Mouse (Mus musculus): ENCODE data around the gene Zfp273. TPM values are rescaled to one million over a fixed set of nuclear protein-coding genes. Genes with fewer than 3 reads are reported as not detected.
"Not testable (repeated sequence)": the region's sequence is repeated elsewhere in the genome, so short reads cannot be mapped to it uniquely, and the experiment has no call there.

Gene Zfp273
- polyA plus RNA-seq, 1 experiment from 2014 or later = 4.3 TPM

DNA sequence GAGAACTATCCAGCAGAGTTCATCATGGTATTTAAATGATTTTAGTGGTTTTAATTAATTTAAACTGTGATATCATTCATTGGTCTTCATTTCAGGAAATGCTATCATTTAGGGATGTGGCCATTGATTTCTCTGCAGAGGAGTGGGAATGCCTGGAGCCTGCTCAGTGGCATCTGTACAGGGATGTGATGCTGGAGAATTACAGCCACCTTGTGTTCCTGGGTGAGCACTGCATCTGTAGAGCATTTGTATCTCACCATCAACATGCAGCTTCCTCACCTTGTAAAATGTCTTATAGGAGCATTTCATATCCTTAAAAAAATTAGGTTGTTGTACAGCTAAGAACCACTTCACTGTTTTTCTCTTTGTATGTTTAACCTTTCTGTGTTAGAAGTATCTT lies 19.6 kb downstream of the Zfp273 start:
- not testable (repeated sequence) for H3K4me3 ChIP-seq; H3K4me2 ChIP-seq; H3K9ac ChIP-seq; H3K9me3 ChIP-seq (replicated peaks); H3K36me3 ChIP-seq; H3K27ac ChIP-seq (ENCODE audit: poor library complexity, severe bottlenecking); H3K27me3 ChIP-seq (replicated peaks); ATAC-seq (ENCODE audit: insufficient number of reproducible peaks, low FRiP score); H3K4me1 ChIP-seq (replicated peaks)

DNA sequence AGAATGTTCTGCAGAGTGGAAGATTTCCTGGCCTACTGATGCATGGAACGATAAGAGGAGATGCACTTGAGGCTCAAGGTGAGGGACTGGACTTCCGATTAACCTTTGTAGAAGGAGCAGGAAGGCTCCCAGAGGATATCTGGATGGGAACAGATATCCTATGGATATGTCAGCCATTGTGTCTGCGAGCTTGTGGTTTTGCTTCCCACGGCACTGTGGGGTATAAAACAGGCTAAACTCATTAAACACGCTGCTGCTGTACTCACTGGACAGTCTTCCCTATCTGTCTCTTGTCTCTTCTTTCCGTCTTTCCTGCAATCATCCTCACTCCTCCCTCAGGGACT lies 30.2 kb downstream of the Zfp273 start:
- peak overlapping the region; percentile 52 for H3K4me3 ChIP-seq
- no peaks in the 10 kb centered on the region for H3K27me3 ChIP-seq (replicated peaks)
- H3K9me3 ChIP-seq (replicated peaks) = no peaks in the 10 kb centered on the region
- no peaks in the 10 kb centered on the region for H3K36me3 ChIP-seq
- 42% methylated on average over 6 of the region's 6 CpGs for WGBS
- H3K4me1 ChIP-seq (replicated peaks) = peaks cover 6% of the 10 kb centered on the region; the same call in 1 of the 2 replicates
- no peak for ATAC-seq (ENCODE audit: insufficient number of reproducible peaks, low FRiP score)
- H3K4me2 ChIP-seq = peak overlapping the region; percentile 80
- H3K9ac ChIP-seq = peak overlapping the region; percentile 65; the same call in 1 of the 2 replicates
- H3K27ac ChIP-seq (ENCODE audit: poor library complexity, severe bottlenecking) = no peak overlapping the region

DNA sequence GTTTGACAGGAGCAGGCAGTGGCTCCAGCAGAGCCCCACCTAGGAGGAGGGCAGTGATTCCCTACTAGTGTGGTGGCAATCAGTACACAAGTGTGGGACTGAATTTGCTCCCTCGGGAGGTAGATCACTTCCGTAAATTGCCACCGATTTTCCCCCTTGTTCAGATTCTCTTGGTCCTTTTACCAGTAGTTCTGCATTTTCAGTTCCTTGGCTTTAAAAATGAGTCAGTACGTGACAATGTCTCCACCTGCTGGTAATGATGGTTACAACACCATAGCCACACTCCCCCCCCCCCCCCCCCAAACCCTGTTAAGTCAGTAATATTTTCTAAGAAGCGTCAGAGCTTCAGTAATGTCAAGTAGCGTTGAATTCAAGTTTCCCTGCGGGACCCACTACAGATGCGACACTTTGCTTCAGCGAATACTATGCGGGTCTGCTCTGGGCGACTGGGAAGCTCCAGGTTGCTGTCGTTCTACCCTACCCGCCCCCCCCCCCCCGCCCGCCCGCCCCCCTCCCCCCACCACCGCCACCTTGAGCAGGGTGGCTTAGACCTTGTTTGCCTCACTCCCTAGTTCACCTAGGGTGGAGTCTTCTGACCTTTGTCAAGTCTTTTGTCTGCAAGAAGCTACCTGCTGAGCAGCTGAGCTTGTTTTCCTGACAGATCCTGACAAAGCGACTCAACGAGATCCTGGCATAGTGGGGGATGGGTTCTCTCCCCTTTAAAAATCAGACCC lies 30.7 kb downstream of the Zfp273 start:
- Histone ChIP-seq H3K9me3 (replicated peaks) (no peaks in the 10 kb centered on the region), H3K27ac (ENCODE audit: poor library complexity, severe bottlenecking) (no peak overlapping the region), H3K36me3 (no peaks in the 10 kb centered on the region), H3K4me1 (replicated peaks) (peaks cover 6% of the 10 kb centered on the region; the same call in 1 of the 2 replicates), H3K4me3 (peak overlapping the region; percentile 52), H3K4me2 (peak overlapping the region; percentile 80), H3K27me3 (replicated peaks) (no peaks in the 10 kb centered on the region), H3K9ac (peak overlapping the region; percentile 65)
- WGBS = under 1% methylated on average over 17 of the region's 19 CpGs
- peak; percentile 59 for ATAC-seq (ENCODE audit: insufficient number of reproducible peaks, low FRiP score)

DNA sequence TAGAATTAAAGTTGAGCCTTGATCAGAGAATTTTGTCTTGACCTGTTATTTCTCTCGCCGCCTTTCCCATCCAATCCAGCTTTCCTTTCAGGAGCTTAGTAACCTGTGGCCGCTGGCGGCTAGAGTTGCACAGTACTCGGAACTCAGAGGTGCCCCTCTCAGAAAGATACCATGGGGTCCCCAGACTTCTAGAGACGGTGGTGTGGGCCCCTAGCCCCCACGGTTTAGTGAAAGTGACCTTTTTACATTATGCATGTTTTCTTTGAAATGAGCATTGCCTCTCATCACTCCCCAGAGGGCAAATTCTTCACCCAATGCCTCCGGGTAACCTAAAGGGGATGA lies 31.3 kb downstream of the Zfp273 start:
- Histone ChIP-seq H3K27me3 (replicated peaks) (no peaks in the 10 kb centered on the region), H3K4me1 (replicated peaks) (peaks cover 6% of the 10 kb centered on the region; the same call in 1 of the 2 replicates), H3K36me3 (no peaks in the 10 kb centered on the region), H3K4me3 (peak overlapping the region; percentile 52), H3K27ac (ENCODE audit: poor library complexity, severe bottlenecking) (no peak overlapping the region), H3K9ac (peak overlapping the region; percentile 65), H3K9me3 (replicated peaks) (no peaks in the 10 kb centered on the region), H3K4me2 (peak overlapping the region; percentile 80)
- WGBS = 19% methylated on average over 8 of the region's 8 CpGs
- ATAC-seq (ENCODE audit: insufficient number of reproducible peaks, low FRiP score) = no peak

DNA sequence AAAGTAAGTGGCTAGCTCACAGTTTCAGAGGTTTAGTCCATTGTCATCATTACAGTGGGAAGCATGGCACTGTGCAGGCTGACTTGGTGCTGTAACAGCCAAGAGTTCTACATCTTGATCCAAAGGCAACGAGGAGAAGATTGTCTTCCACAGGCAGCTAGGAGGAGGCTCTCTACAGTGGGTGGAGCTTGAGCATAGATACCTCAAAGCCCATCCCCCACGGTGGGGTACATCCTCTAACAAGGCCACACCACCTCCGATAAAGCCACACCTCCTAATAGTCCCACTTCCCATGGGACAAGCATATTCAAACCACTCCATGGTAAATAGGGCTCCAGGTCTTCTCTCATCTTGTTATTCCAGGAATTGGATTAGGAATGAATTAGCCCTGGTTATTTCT lies 36.8 kb downstream of the Zfp273 start:
- WGBS = 70% methylated on average over 3 of the region's 3 CpGs

DNA sequence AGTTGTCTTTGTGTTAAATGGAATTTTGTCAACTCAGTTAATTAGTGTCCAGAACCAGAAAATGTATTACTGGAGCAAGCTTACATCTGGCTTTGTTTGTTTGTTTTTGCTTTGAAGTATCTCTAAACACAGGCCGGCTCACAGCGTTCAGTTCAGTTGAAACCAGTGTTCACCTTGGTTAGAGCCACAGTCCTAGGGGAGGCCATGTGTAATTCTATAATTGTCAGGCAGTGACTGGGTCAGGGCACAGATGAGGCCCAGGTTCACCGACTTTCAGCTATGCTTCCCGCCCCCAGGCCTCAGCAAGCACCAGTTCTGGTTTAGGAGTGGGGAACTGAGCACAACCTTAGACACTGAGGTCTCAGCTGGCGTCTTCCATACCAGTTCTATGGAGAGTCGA lies 39.6 kb downstream of the Zfp273 start:
- no peak overlapping the region for H3K4me3 ChIP-seq
- H3K9me3 ChIP-seq (replicated peaks) = no peaks in the 10 kb centered on the region
- no peak overlapping the region for H3K9ac ChIP-seq
- no peaks in the 10 kb centered on the region for H3K27me3 ChIP-seq (replicated peaks)
- H3K36me3 ChIP-seq = no peaks in the 10 kb centered on the region
- no peak for ATAC-seq (ENCODE audit: insufficient number of reproducible peaks, low FRiP score)
- WGBS = 78% methylated on average over 6 of the region's 6 CpGs
- no peak overlapping the region for H3K27ac ChIP-seq (ENCODE audit: poor library complexity, severe bottlenecking)
- H3K4me1 ChIP-seq (replicated peaks) = no peaks in the 10 kb centered on the region
- H3K4me2 ChIP-seq = no peak overlapping the region

More for the DNA sequence above, 36.8 kb downstream of the Zfp273 start:
- Histone ChIP-seq H3K9me3 (replicated peaks) (no peaks in the 10 kb centered on the region), H3K36me3 (no peaks in the 10 kb centered on the region), H3K4me3 (no peak overlapping the region), H3K9ac (no peak overlapping the region), H3K4me1 (replicated peaks) (no peaks in the 10 kb centered on the region), H3K27me3 (replicated peaks) (no peaks in the 10 kb centered on the region), H3K4me2 (no peak overlapping the region), H3K27ac (ENCODE audit: poor library complexity, severe bottlenecking) (no peak overlapping the region)
- ATAC-seq (ENCODE audit: insufficient number of reproducible peaks, low FRiP score) = no peak

DNA sequence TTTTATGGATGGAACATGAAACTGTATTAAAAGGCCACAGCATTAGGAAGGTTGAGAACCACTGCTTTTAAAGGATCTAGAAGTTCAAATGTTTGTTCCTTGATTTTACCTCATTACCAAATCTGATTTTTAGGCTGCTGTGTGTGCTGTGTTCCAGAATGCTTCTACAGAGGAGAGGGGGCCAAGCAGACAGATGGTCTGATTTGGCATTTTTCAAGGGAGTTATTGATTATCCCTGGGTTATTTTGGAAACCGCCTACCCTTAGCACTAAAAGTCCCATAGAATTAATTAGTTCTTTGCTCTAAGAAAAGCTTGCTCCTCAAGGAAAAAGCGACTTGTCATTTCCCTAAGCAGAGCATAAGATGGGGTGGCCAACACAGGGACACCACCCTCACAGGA lies 40.4 kb downstream of the Zfp273 start:
- H3K9me3 ChIP-seq (replicated peaks) = no peaks in the 10 kb centered on the region
- H3K4me1 ChIP-seq (replicated peaks) = no peaks in the 10 kb centered on the region
- ATAC-seq (ENCODE audit: insufficient number of reproducible peaks, low FRiP score) = no peak
- no peak overlapping the region for H3K27ac ChIP-seq (ENCODE audit: poor library complexity, severe bottlenecking)
- H3K36me3 ChIP-seq = no peaks in the 10 kb centered on the region
- no peak overlapping the region for H3K9ac ChIP-seq
- no peak overlapping the region for H3K4me2 ChIP-seq
- 81% methylated on average over 2 of the region's 2 CpGs for WGBS
- H3K27me3 ChIP-seq (replicated peaks) = no peaks in the 10 kb centered on the region
- H3K4me3 ChIP-seq = no peak overlapping the region

DNA sequence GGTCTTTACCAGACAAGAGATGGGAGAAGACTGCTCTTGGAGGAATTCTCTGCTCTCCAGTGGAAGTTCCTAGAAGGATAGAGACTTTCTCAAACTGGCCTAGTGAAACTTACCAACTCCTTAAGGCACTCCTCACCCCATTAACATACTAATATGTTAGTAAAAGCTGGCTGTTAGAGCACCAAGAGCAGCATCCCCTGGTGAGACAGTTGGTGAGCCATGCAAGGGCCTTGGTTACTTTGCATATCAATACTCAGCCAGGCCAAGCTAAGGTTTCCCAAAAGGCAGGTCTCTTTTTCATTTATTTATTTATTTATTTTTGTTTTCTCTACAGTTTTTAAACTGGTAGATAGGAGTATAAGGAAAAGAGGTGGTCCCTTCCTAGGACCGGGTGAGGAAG lies 43.8 kb downstream of the Zfp273 start:
- Histone ChIP-seq H3K9ac (no peak overlapping the region), H3K4me2 (no peak overlapping the region), H3K36me3 (no peaks in the 10 kb centered on the region), H3K9me3 (replicated peaks) (no peaks in the 10 kb centered on the region), H3K27me3 (replicated peaks) (no peaks in the 10 kb centered on the region), H3K4me3 (no peak overlapping the region), H3K4me1 (replicated peaks) (no peaks in the 10 kb centered on the region), H3K27ac (ENCODE audit: poor library complexity, severe bottlenecking) (no peak overlapping the region)
- WGBS = 25% methylated on average over 1 of the region's 1 CpGs
- ATAC-seq (ENCODE audit: insufficient number of reproducible peaks, low FRiP score) = no peak

DNA sequence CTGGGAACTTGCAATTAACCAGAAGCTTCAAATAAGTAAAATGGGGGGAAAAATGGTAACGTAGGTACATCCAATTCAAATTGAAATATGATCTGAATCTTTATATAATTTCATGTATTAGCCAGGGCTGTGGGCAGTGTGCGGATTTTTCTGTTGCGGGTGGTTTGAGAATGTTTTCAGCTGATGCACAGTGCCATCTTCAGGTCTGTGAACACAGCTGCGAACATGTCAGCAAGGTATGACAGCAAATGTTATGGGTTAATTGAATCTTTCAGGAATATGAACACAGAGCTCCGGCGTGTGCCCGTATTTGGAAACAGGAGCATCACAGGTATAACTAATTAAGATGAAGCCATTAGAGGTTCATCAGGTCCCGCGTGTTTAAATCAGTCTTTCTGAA lies 49.0 kb downstream of the Zfp273 start:
- Histone ChIP-seq H3K4me1 (replicated peaks) (no peaks in the 10 kb centered on the region), H3K4me3 (no peak overlapping the region), H3K27me3 (replicated peaks) (no peaks in the 10 kb centered on the region), H3K27ac (ENCODE audit: poor library complexity, severe bottlenecking) (no peak overlapping the region), H3K4me2 (no peak overlapping the region), H3K9me3 (replicated peaks) (no peaks in the 10 kb centered on the region), H3K9ac (no peak overlapping the region), H3K36me3 (no peaks in the 10 kb centered on the region)
- ATAC-seq (ENCODE audit: insufficient number of reproducible peaks, low FRiP score) = no peak
- 79% methylated on average over 9 of the region's 9 CpGs for WGBS

DNA sequence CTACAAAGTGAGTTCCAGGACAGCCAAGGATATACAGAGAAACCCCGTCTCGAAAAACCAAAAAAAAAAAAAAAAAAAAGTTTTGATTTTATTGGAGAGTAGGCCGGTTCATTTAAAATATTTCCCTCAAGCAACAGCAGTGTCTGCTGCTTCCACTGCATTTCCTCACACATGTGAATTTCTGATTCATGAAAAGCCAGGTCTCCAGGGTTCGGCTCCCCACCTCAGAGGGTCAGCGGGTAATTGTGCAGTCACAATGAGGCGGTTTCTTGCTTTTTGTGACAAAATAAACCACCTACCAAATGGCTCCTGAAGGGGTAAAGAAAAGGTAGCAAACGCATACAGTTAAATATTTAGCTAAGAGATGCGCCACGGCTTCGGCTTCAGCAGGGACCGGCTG lies 49.5 kb downstream of the Zfp273 start, which contains the start of gene BC048507:
Gene BC048507 (plus strand): TSS at position 301 of the 400 bp plus-strand sequence.
- Histone ChIP-seq H3K27me3 (replicated peaks) (no peaks in the 10 kb centered on the region), H3K27ac (ENCODE audit: poor library complexity, severe bottlenecking) (no peak within 1 kb of the TSS), H3K9ac (no peak within 1 kb of the TSS), H3K9me3 (replicated peaks) (no peaks in the 10 kb centered on the region), H3K4me2 (peak within 1 kb of the TSS; percentile 19; the same call in 1 of the 2 replicates), H3K4me1 (replicated peaks) (no peaks in the 10 kb centered on the region), H3K4me3 (no peak within 1 kb of the TSS), H3K36me3 (no peaks in the 10 kb centered on the region)
- ATAC-seq (ENCODE audit: insufficient number of reproducible peaks, low FRiP score) = no peak
- WGBS = 56% methylated on average over 11 of the region's 11 CpGs

DNA sequence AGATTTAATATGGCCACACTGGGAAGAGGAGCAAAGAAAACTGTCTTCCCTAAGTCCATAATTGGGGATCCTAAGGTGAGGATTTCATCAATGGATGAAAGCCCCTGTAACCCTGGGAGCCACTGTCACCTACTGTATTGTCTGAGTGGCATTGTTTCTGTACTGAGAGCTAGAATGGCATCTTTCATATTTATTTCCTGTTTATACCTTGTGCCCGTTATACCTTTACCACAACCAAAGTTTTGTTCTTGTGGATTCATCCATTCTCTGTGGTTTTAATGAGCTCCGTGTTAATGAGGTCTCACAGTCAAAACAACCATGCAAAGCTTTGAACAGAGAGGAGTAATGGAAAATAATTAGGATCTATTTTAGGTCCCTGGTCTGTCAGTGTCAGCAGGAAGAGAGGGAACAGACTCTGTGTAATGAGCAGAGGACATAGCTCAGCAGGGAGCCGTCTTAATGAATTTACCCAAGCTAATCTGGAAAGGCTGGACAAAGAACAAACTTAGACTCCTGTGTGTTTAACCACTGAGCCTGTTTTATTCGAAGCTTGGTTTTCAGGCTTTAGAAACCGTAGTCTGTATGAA lies 51.3 kb downstream of the Zfp273 start:
- H3K36me3 ChIP-seq = no peaks in the 10 kb centered on the region
- 58% methylated on average over 5 of the region's 5 CpGs for WGBS
- no peak overlapping the region for H3K4me2 ChIP-seq
- no peak overlapping the region for H3K9ac ChIP-seq
- H3K4me3 ChIP-seq = no peak overlapping the region
- H3K4me1 ChIP-seq (replicated peaks) = no peaks in the 10 kb centered on the region
- no peaks in the 10 kb centered on the region for H3K9me3 ChIP-seq (replicated peaks)
- H3K27ac ChIP-seq (ENCODE audit: poor library complexity, severe bottlenecking) = no peak overlapping the region
- no peak for ATAC-seq (ENCODE audit: insufficient number of reproducible peaks, low FRiP score)
- H3K27me3 ChIP-seq (replicated peaks) = no peaks in the 10 kb centered on the region

DNA sequence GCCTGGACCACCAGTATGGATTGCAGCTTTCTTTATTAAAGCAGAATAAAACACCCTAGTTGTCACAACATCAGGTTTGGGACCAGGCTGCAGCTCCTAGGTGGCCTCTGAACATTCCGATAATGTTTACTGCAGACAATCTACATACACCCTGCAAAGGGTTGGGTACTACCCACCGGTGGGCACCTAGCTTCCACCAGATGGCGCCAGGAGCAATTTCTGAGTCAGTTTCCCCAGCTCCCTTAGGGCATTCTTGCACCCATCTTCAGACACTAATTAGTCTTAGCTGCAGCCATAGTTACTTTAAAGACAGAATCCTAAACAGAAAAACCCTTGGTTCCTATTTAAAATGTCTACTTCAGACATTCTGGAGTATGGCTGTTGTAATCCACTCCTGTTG lies 54.4 kb downstream of the Zfp273 start:
- H3K27ac ChIP-seq (ENCODE audit: poor library complexity, severe bottlenecking) = no peak overlapping the region
- H3K27me3 ChIP-seq (replicated peaks) = no peaks in the 10 kb centered on the region
- H3K4me1 ChIP-seq (replicated peaks) = no peaks in the 10 kb centered on the region
- no peak overlapping the region for H3K4me2 ChIP-seq
- no peak overlapping the region for H3K9ac ChIP-seq
- 26% methylated on average over 3 of the region's 3 CpGs for WGBS
- no peaks in the 10 kb centered on the region for H3K9me3 ChIP-seq (replicated peaks)
- H3K36me3 ChIP-seq = no peaks in the 10 kb centered on the region
- H3K4me3 ChIP-seq = no peak overlapping the region
- ATAC-seq (ENCODE audit: insufficient number of reproducible peaks, low FRiP score) = no peak
